Mouse (Mus musculus) embryonic facial prominence, embryonic 15.5 days (tissue): Measurements from ENCODE around the gene Pdcd5. TPM values are rescaled to one million over a fixed set of nuclear protein-coding genes. Genes with fewer than 3 reads are reported as not detected.

ENCODE experiments used
- ATAC-seq: fragments of 200-750 bp; cut with Nextera tagmentation; 2 replicates; pipeline ENCODE4 v1.8.0; 2017; ENCODE audit warnings: low read depth, moderate TSS enrichment; ENCODE audit not compliant: insufficient number of reproducible peaks, low FRiP score, low TSS enrichment
- H3K27ac ChIP-seq: fragments of 300-500 bp; sonication (generic); replicated peaks from 2 replicates; pipeline ENCODE4 v1.5.1; 2015; ENCODE audit warnings: mild to moderate bottlenecking, inconsistent platforms
- H3K27me3 ChIP-seq: fragments of 300-500 bp; sonication (generic); 2 replicates; pipeline ENCODE4 v1.6.1; 2015; ENCODE audit warnings: inconsistent platforms
- H3K36me3 ChIP-seq: fragments of 300-500 bp; sonication (generic); 2 replicates; pipeline ENCODE4 v1.6.1; 2015; ENCODE audit warnings: mild to moderate bottlenecking, inconsistent platforms
- H3K4me1 ChIP-seq: fragments of 300-500 bp; sonication (generic); 2 replicates; pipeline ENCODE4 v1.6.1; 2015; ENCODE audit warnings: inconsistent platforms
- H3K4me2 ChIP-seq: fragments of 300-500 bp; sonication (generic); replicated peaks from 2 replicates; pipeline ENCODE4 v1.6.1; 2015; ENCODE audit warnings: mild to moderate bottlenecking, inconsistent platforms
- H3K4me3 ChIP-seq: fragments of 300-500 bp; sonication (generic); replicated peaks from 2 replicates; pipeline ENCODE4 v1.5.1; 2015; ENCODE audit warnings: mild to moderate bottlenecking, inconsistent platforms
- H3K9ac ChIP-seq: fragments of 300-500 bp; sonication (generic); 2 replicates; pipeline ENCODE4 v1.6.1; 2015; ENCODE audit warnings: inconsistent platforms
- H3K9me3 ChIP-seq: fragments of 300-500 bp; sonication (generic); replicated peaks from 2 replicates; pipeline ENCODE4 v1.6.1; 2016; ENCODE audit warnings: inconsistent platforms
- WGBS: fragments of 180-500 bp; shearing (Covaris S2); methylation state at CpG from one replicate; pipeline ENCODE4 v1.1.7; 2015; 5-methylcytosine and 5-hydroxymethylcytosine counted together
- polyA plus RNA-seq: library from polyadenylated mRNA; unstranded; fragments of >200 nt; fragmentation: Nextera tagmentation; extraction: Ambion mirVana; gene quantifications from 2 replicates; pipeline ENCODE4 v1.2.1, GENCODE M21; 2015

The Pdcd5 gene
- polyA plus RNA-seq, 1 experiment from 2014 or later: 243 TPM

- Histone ChIP-seq H3K9ac (no peak overlapping the region), H3K4me2 (no peak overlapping the region), H3K27me3 (no peaks in the 10 kb centered on the region), H3K27ac (no peak overlapping the region), H3K4me3 (no peak overlapping the region), H3K36me3 (peaks cover 49% of the 10 kb centered on the region), H3K4me1 (0 out of 2 replicates have a peak, but pooled peaks cover 2% of the 10 kb centered on the region), H3K9me3 (no peaks in the 10 kb centered on the region)
- WGBS: 84% methylated on average over 9 of the region's 9 CpGs
- ATAC-seq: no peak
Measured at GRCm38 (mm10) chr7:35599492-35599891, 47.8 kb downstream of the Pdcd5 start.

DNA sequence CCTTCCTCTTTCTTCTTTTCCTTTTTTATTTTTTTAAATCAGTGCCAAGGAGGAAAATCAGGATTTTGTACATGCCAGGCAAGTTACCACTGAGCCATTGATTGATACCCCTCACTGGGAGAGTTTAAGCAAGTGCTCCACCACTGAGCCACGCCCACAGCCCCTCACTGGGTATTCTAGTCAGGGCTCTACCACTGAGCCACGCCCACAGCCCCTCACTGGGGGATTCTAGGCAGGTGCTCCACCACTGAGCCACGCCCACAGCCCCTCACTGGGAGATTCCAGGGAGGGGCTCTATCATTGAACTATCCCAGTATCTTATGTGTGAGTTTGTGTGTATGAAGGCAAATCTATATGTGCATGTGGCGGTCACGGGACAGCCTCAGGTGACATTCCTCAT lies 53.0 kb downstream of the Pdcd5 start:
- Histone ChIP-seq H3K36me3 (peaks cover 48% of the 10 kb centered on the region), H3K27me3 (no peaks in the 10 kb centered on the region), H3K4me1 (peaks cover 20% of the 10 kb centered on the region), H3K4me3 (no peak overlapping the region), H3K9ac (no peak overlapping the region), H3K4me2 (no peak overlapping the region), H3K9me3 (no peaks in the 10 kb centered on the region), H3K27ac (no peak overlapping the region)
- ATAC-seq: no peak
- WGBS: 88% methylated on average over 5 of the region's 5 CpGs

Other genes with a start within 250 kb of the Pdcd5 start
- 0.16 and 0.17 TPM in 2 replicates for gene Slc7a9, start 198.7 kb downstream of the Pdcd5 start, polyA plus RNA-seq
- gene Tdrd12, start 109.8 kb downstream of the Pdcd5 start, polyA plus RNA-seq: 0.39 TPM in 1 of 2 replicates, not detected in the other
- 49.5 and 50.0 TPM in 2 replicates for gene Nudt19, start 91.2 kb downstream of the Pdcd5 start, polyA plus RNA-seq
- gene Rgs9bp, start 61.9 kb downstream of the Pdcd5 start, polyA plus RNA-seq: 0.19 and 0.20 TPM in 2 replicates
- 41.7 and 42.5 TPM in 2 replicates for gene Ankrd27, start 61.3 kb downstream of the Pdcd5 start, polyA plus RNA-seq
- gene Dpy19l3, start 106.9 kb upstream of the Pdcd5 start, polyA plus RNA-seq: 22.8 and 26.0 TPM in 2 replicates
- 18.8 and 20.0 TPM in 2 replicates for gene Zfp507, start 155.5 kb upstream of the Pdcd5 start, polyA plus RNA-seq